Mouse (Mus musculus) hindbrain, postnatal 0 days (tissue): ENCODE measurements at regions not wholly inside any gene's neighbourhood (a gene's known extent, or its start where the extent isn't known, plus 50 kb on each side); places are given as distances from the start of the nearest gene placed in this dataset.

Experiments used
- ATAC-seq: fragments of 200-750 bp; cut with Nextera tagmentation; 2 replicates; pipeline ENCODE4 v1.8.0; 2017; ENCODE audit warnings: mild to moderate bottlenecking, moderate TSS enrichment, moderate library complexity
- DNase-seq: peaks from one replicate; pipeline ENCODE4 v3.0.0-alpha.2; 2015; ENCODE audit warnings: low spot score
- H3K27ac ChIP-seq: fragments of 300-500 bp; sonication (generic); 2 replicates; pipeline ENCODE4 v1.5.1; 2014; ENCODE audit warnings: mild to moderate bottlenecking
- H3K27me3 ChIP-seq: fragments of 300-500 bp; sonication (generic); 2 replicates; pipeline ENCODE4 v1.6.1; 2014; ENCODE audit warnings: low read length, mixed read lengths; ENCODE audit not compliant: insufficient read depth
- H3K36me3 ChIP-seq: fragments of 300-500 bp; sonication (generic); 2 replicates; pipeline ENCODE4 v1.6.1; 2014; ENCODE audit warnings: low read length, mixed read lengths; ENCODE audit not compliant: insufficient read depth
- H3K4me1 ChIP-seq: fragments of 300-500 bp; sonication (generic); 2 replicates; pipeline ENCODE4 v1.6.1; 2014; ENCODE audit warnings: antibody characterized with exemption, low read length, mixed read lengths; ENCODE audit not compliant: insufficient read depth
- H3K4me2 ChIP-seq: fragments of 300-500 bp; sonication (generic); 2 replicates; pipeline ENCODE4 v1.6.1; 2014; ENCODE audit warnings: low read depth, mild to moderate bottlenecking, low read length, moderate library complexity, mixed read lengths
- H3K4me3 ChIP-seq: fragments of 300-500 bp; sonication (generic); 2 replicates; pipeline ENCODE4 v1.5.1; 2014; ENCODE audit warnings: low read length
- H3K9ac ChIP-seq: fragments of 300-500 bp; sonication (generic); replicated peaks from 2 replicates; pipeline ENCODE4 v1.6.1; 2014; ENCODE audit warnings: mild to moderate bottlenecking, low read length, moderate library complexity, mixed read lengths
- H3K9me3 ChIP-seq: fragments of 300-500 bp; sonication (generic); 2 replicates; pipeline ENCODE4 v1.6.1; 2016; ENCODE audit warnings: low read length, mixed read lengths
- CTCF ChIP-seq: IDR thresholded peaks from 2 replicates; pipeline ENCODE4 v1.5.1; 2016; ENCODE audit warnings: antibody characterized with exemption, control low read depth, low read depth
- WGBS: fragments of 180-500 bp; shearing (Covaris S2); extraction: QIAGEN DNeasy Blood & Tissue Kit; methylation state at CpG from one replicate; pipeline ENCODE4 v1.1.7; 2014; 5-methylcytosine and 5-hydroxymethylcytosine counted together

DNA sequence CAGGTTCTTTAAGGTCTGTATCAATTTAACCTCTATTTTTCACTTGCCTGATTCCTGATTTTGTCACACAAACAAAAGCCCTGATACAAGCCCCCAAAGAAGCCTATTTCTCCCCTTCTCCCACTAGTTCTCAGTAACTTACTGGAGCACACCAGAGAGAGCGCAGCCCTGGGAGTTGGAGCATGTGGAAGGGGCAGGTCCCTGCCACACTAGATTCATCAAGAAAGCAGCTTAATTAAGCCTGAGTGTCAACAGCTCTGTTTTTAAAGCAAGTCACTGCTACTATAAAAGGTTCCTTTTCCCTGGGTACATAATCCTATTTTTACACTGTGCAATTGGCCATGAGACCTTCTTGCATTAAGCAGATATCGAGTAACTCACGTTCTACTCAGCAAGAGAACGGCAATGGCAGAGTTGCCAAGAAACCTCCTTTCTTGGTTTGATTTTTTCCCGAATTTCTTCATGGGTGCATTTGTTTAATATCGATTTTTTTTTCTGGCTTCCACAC lies 166.2 kb downstream of the Emx2 start:
- H3K27ac ChIP-seq, result no peak overlapping the region
- H3K4me1 ChIP-seq, result no peaks in the 10 kb centered on the region
- no peak for TF ChIP-seq CTCF
- no peaks in the 10 kb centered on the region for H3K36me3 ChIP-seq
- ATAC-seq, result no peak
- no peak overlapping the region for H3K4me3 ChIP-seq
- WGBS, result 53% methylated on average over 6 of the region's 6 CpGs
- no peaks in the 10 kb centered on the region for H3K9me3 ChIP-seq
- H3K9ac ChIP-seq, result no peak overlapping the region
- no peak overlapping the region for H3K4me2 ChIP-seq
- DNase-seq, result peak; percentile 34
- no peaks in the 10 kb centered on the region for H3K27me3 ChIP-seq

DNA sequence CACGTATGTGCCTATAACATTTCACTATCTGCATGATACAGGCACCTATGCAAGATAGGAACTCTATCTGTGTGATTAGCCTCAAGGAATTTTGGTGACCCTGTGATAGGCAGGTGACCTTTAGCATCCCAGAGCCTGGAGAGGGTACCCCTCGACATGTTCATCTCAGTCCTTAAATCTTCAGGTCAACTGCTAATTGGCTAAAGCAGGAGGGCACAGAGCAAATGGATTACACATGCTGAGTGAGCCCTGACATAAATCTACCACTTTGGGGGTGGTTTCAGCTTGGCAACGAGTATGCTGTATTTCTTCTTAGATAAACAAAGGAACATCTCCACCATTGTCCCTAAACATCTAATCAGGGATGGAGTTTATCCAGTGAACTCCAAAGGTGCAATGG lies 169.5 kb downstream of the Emx2 start:
- no peaks in the 10 kb centered on the region for H3K27me3 ChIP-seq
- no peak overlapping the region for H3K4me3 ChIP-seq
- TF ChIP-seq CTCF, result no peak
- H3K4me2 ChIP-seq, result no peak overlapping the region
- H3K36me3 ChIP-seq, result no peaks in the 10 kb centered on the region
- no peak overlapping the region for H3K27ac ChIP-seq
- no peak overlapping the region for H3K9ac ChIP-seq
- ATAC-seq (no peak), DNase-seq (no peak)
- WGBS, result 70% methylated on average over 3 of the region's 3 CpGs
- H3K4me1 ChIP-seq, result no peaks in the 10 kb centered on the region
- no peaks in the 10 kb centered on the region for H3K9me3 ChIP-seq

DNA sequence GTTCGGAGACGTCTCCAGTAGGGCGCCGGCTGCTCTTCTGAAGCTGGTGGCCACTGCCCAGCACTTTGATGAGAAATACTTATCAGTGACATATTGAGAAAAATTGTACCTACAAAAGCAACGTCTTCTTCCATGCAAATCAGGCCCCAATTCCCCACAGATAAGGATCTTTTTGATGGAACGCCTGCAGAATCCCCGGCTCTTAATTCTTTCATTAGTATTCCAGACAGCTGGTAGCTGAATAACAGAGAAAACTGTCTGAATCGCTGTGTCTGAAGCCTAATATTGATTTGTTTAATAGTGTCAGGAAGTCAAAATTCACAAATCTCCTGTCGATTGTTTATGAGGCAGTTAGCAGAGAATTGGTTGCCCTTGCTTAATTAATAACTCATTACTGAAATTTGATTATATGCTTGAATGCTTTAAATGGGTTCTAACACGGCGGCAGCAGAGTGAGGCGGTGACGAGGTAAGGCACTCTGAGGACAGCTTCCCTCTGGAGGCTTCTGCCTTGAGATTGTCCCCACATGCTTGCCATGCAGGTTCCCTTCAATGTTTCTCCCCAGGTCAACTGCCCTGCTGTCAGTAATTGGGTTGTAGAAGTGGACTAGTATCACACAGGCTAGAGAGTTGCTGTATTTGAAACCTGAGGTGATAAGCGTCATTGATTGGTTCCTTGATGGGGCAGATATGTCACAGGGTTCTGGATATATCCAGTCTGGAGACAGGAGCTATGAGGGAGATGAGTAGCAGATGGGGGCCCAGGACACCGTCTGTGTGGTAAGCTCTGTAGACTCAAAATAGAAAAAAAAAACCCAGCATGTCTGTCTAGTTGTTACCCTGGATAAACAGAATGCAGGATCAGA lies 170.4 kb downstream of the Emx2 start:
- 42% methylated on average over 15 of the region's 15 CpGs for WGBS
- Histone ChIP-seq H3K4me3 (no peak overlapping the region), H3K27me3 (no peaks in the 10 kb centered on the region), H3K4me1 (no peaks in the 10 kb centered on the region), H3K9me3 (no peaks in the 10 kb centered on the region), H3K9ac (no peak overlapping the region), H3K27ac (no peak overlapping the region), H3K4me2 (no peak overlapping the region), H3K36me3 (no peaks in the 10 kb centered on the region)
- no peak for ATAC-seq
- TF ChIP-seq CTCF, result no peak
- DNase-seq, result peak; percentile 29

DNA sequence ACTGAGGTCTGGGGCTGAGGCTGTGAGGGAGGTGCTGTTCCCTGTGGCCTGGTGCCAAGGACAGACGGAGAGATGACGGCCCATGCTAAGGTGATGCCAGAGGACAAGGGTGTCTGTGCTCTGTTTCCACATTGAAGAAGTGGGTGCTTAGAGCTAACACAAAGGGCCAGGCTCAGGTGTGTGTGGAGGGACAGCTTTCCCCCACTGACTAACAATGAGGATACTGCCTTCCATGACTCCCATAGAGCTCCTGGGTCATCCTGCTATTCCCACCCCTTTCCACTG lies 170.9 kb downstream of the Emx2 start:
- Histone ChIP-seq H3K27ac (no peak overlapping the region), H3K4me1 (no peaks in the 10 kb centered on the region), H3K36me3 (no peaks in the 10 kb centered on the region), H3K27me3 (no peaks in the 10 kb centered on the region), H3K4me2 (no peak overlapping the region), H3K4me3 (no peak overlapping the region), H3K9me3 (no peaks in the 10 kb centered on the region), H3K9ac (no peak overlapping the region)
- WGBS, result 56% methylated on average over 2 of the region's 2 CpGs
- 0 out of 2 replicates have a peak, but pooled peaks have one; percentile 29 for ATAC-seq
- DNase-seq, result no peak
- no peak for TF ChIP-seq CTCF

DNA sequence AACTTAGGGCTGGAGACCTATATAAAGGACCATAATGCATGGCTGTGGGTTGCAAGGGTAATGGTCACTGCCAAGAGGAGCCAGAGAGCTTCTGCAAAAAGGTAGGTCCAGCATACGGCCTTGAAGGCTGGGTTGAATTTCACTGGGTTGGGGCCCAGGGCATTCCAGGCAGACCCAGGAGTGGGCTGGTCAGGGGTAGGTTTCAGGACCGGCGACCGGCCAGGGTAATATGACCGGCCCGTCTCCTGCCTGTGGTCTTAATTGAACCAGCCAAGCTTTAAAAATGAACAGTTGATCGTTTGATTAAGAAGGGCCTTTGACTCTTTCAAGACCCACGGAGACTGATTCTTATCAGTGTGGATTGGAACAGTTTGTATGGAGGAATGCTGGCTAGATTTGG lies 171.9 kb downstream of the Emx2 start:
- Histone ChIP-seq H3K4me2 (no peak overlapping the region), H3K27me3 (no peaks in the 10 kb centered on the region), H3K36me3 (no peaks in the 10 kb centered on the region), H3K27ac (no peak overlapping the region), H3K9ac (no peak overlapping the region), H3K9me3 (no peaks in the 10 kb centered on the region), H3K4me3 (no peak overlapping the region), H3K4me1 (no peaks in the 10 kb centered on the region)
- no peak for TF ChIP-seq CTCF
- DNase-seq, result no peak
- 76% methylated on average over 8 of the region's 8 CpGs for WGBS
- no peak for ATAC-seq

DNA sequence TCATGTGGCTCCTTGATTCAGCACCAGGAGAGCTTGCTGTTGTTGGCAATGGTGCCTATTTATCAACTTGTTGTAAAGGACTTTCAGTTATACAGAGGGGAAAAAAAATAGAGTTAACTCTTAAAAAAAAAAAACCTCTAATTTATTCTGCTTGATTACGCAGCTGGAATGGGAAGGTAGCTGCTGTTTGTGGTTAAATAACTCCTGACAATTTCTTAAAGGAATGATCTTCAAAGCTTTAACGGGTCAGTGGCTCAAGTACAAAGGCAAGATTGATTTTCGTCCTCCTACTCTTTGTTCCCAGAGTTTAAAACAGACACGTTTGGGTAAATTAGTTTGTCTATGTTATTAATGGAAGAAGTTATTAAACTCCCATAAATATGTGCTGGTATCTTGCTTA lies 172.5 kb downstream of the Emx2 start:
- H3K27me3 ChIP-seq, result no peaks in the 10 kb centered on the region
- H3K4me3 ChIP-seq, result no peak overlapping the region
- DNase-seq (no peak), ATAC-seq (no peak)
- no peak for TF ChIP-seq CTCF
- H3K4me1 ChIP-seq, result no peaks in the 10 kb centered on the region
- 40% methylated on average over 4 of the region's 4 CpGs for WGBS
- H3K27ac ChIP-seq, result no peak overlapping the region
- no peaks in the 10 kb centered on the region for H3K9me3 ChIP-seq
- H3K36me3 ChIP-seq, result no peaks in the 10 kb centered on the region
- H3K4me2 ChIP-seq, result no peak overlapping the region
- H3K9ac ChIP-seq, result no peak overlapping the region

DNA sequence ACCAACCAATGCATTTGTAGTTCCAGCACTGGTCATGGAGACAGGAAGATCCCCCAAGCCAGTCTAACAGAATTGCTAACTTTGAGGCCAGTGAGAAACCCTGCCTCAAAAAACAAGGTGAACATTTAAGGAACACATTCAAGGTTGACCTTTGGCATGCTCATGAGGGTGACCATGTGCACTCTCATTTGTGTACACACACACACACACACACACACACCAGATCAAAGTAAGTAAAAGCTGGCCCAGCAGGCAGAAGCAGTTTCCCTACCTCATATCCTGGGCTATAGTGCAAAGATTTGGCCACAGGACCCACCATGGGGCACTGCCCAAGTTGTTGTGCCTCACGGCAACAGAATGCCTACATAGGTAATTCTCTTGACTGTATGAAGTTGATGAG lies 173.4 kb downstream of the Emx2 start:
- Histone ChIP-seq H3K9ac (no peak overlapping the region), H3K27ac (no peak overlapping the region), H3K9me3 (no peaks in the 10 kb centered on the region), H3K36me3 (no peaks in the 10 kb centered on the region), H3K27me3 (no peaks in the 10 kb centered on the region), H3K4me2 (no peak overlapping the region), H3K4me1 (no peaks in the 10 kb centered on the region), H3K4me3 (no peak overlapping the region)
- no peak for DNase-seq
- 70% methylated on average over 1 of the region's 1 CpGs for WGBS
- ATAC-seq, result no peak
- TF ChIP-seq CTCF, result no peak
